Mouse (Mus musculus) embryonic facial prominence, embryonic 15.5 days (tissue): ENCODE data around the gene Cenph. TPM values are rescaled to one million over a fixed set of nuclear protein-coding genes. Genes with fewer than 3 reads are reported as not detected.

Experiments used
- ATAC-seq: fragments of 200-750 bp; cut with Nextera tagmentation; 2 replicates; pipeline ENCODE4 v1.8.0; 2017; ENCODE audit warnings: low read depth, moderate TSS enrichment; ENCODE audit not compliant: insufficient number of reproducible peaks, low FRiP score, low TSS enrichment
- H3K27ac ChIP-seq: fragments of 300-500 bp; sonication (generic); replicated peaks from 2 replicates; pipeline ENCODE4 v1.5.1; 2015; ENCODE audit warnings: mild to moderate bottlenecking, inconsistent platforms
- H3K27me3 ChIP-seq: fragments of 300-500 bp; sonication (generic); 2 replicates; pipeline ENCODE4 v1.6.1; 2015; ENCODE audit warnings: inconsistent platforms
- H3K36me3 ChIP-seq: fragments of 300-500 bp; sonication (generic); 2 replicates; pipeline ENCODE4 v1.6.1; 2015; ENCODE audit warnings: mild to moderate bottlenecking, inconsistent platforms
- H3K4me1 ChIP-seq: fragments of 300-500 bp; sonication (generic); 2 replicates; pipeline ENCODE4 v1.6.1; 2015; ENCODE audit warnings: inconsistent platforms
- H3K4me2 ChIP-seq: fragments of 300-500 bp; sonication (generic); replicated peaks from 2 replicates; pipeline ENCODE4 v1.6.1; 2015; ENCODE audit warnings: mild to moderate bottlenecking, inconsistent platforms
- H3K4me3 ChIP-seq: fragments of 300-500 bp; sonication (generic); replicated peaks from 2 replicates; pipeline ENCODE4 v1.5.1; 2015; ENCODE audit warnings: mild to moderate bottlenecking, inconsistent platforms
- H3K9ac ChIP-seq: fragments of 300-500 bp; sonication (generic); 2 replicates; pipeline ENCODE4 v1.6.1; 2015; ENCODE audit warnings: inconsistent platforms
- H3K9me3 ChIP-seq: fragments of 300-500 bp; sonication (generic); replicated peaks from 2 replicates; pipeline ENCODE4 v1.6.1; 2016; ENCODE audit warnings: inconsistent platforms
- WGBS: fragments of 180-500 bp; shearing (Covaris S2); methylation state at CpG from one replicate; pipeline ENCODE4 v1.1.7; 2015; 5-methylcytosine and 5-hydroxymethylcytosine counted together
- polyA plus RNA-seq: library from polyadenylated mRNA; unstranded; fragments of >200 nt; fragmentation: Nextera tagmentation; extraction: Ambion mirVana; gene quantifications from 2 replicates; pipeline ENCODE4 v1.2.1, GENCODE M21; 2015

Gene Cenph
- polyA plus RNA-seq, 1 experiment from 2014 or later: 29.6 TPM

- Histone ChIP-seq H3K4me2 (no peak overlapping the region), H3K36me3 (peaks cover 37% of the 10 kb centered on the region), H3K4me3 (no peak overlapping the region), H3K9ac (no peak overlapping the region), H3K9me3 (no peaks in the 10 kb centered on the region), H3K4me1 (peaks cover 27% of the 10 kb centered on the region), H3K27ac (no peak overlapping the region), H3K27me3 (no peaks in the 10 kb centered on the region)
- WGBS: 85% methylated on average over 10 of the region's 10 CpGs
- ATAC-seq: no peak
These were observed 50.5 kb downstream of the Cenph start for GRCm38 (mm10) chr13:100725194-100725593.

GRCm38 (mm10) chr13:100724051-100724754, 51.5 kb downstream of the Cenph start:
- peaks cover 42% of the 10 kb centered on the region for H3K36me3 ChIP-seq
- no peak for ATAC-seq
- H3K4me3 ChIP-seq: no peak overlapping the region
- no peaks in the 10 kb centered on the region for H3K9me3 ChIP-seq
- 74% methylated on average over 7 of the region's 7 CpGs for WGBS
- H3K27ac ChIP-seq: no peak overlapping the region
- peaks cover 23% of the 10 kb centered on the region for H3K4me1 ChIP-seq
- no peak overlapping the region for H3K9ac ChIP-seq
- no peak overlapping the region for H3K4me2 ChIP-seq
- no peaks in the 10 kb centered on the region for H3K27me3 ChIP-seq

DNA sequence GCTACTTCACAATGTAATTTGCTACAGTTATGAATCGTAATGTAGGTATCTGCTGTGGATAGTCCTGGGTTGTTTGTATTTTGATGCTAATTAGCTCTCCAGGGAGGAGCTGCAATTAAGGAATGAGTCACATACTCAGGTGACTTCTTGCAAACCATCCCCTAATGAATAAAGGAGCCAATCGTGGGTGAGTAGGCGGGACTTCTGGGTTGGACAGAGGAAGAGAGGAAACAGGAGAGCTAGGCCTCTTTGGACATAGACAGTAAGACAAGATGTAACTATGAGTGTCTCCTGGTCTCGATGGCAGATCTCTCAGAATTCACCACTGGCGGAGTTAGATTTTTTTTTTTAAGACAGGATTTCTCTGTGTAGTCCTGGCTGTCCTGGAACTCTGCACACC, 54.0 kb downstream of the Cenph start:
- peaks cover 46% of the 10 kb centered on the region for H3K36me3 ChIP-seq

GRCm38 (mm10) chr13:100715467-100715866, 60.2 kb downstream of the Cenph start:
- ATAC-seq: no peak
- Histone ChIP-seq H3K27ac (no peak overlapping the region), H3K9ac (no peak overlapping the region), H3K27me3 (no peaks in the 10 kb centered on the region), H3K9me3 (no peaks in the 10 kb centered on the region), H3K36me3 (peaks cover 70% of the 10 kb centered on the region), H3K4me2 (no peak overlapping the region), H3K4me3 (no peak overlapping the region), H3K4me1 (no peaks in the 10 kb centered on the region)
- 88% methylated on average over 6 of the region's 6 CpGs for WGBS

More for the DNA sequence above, 54.0 kb downstream of the Cenph start:
- H3K9me3 ChIP-seq: no peaks in the 10 kb centered on the region
- H3K4me3 ChIP-seq: no peak overlapping the region
- peak; percentile 34; the same call in 1 of the 2 replicates for ATAC-seq
- no peak overlapping the region for H3K9ac ChIP-seq
- no peak overlapping the region for H3K27ac ChIP-seq
- peaks cover 8% of the 10 kb centered on the region for H3K4me1 ChIP-seq
- no peaks in the 10 kb centered on the region for H3K27me3 ChIP-seq
- 86% methylated on average over 5 of the region's 5 CpGs for WGBS
- H3K4me2 ChIP-seq: no peak overlapping the region

Other genes starting within 250 kb of the Cenph start
- gene Ocln, start 223.2 kb downstream of the Cenph start, polyA plus RNA-seq: 12.8 and 15.1 TPM in 2 replicates
- gene Marveld2, start 158.9 kb downstream of the Cenph start, polyA plus RNA-seq: 6.6 and 8.1 TPM in 2 replicates
- 248 and 258 TPM in 2 replicates for gene Ak6, start 124.9 kb downstream of the Cenph start, polyA plus RNA-seq
- 20.3 and 22.1 TPM in 2 replicates for gene Rad17, start 124.8 kb downstream of the Cenph start, polyA plus RNA-seq
- gene Taf9, start 124.3 kb downstream of the Cenph start, polyA plus RNA-seq: 18.3 and 18.8 TPM in 2 replicates
- 3.4 and 3.7 TPM in 2 replicates for gene Ccdc125, start 106.2 kb downstream of the Cenph start, polyA plus RNA-seq
- 89.0 and 89.6 TPM in 2 replicates for gene Cdk7, start 45.0 kb downstream of the Cenph start, polyA plus RNA-seq
- gene Mrps36, start 31.2 kb downstream of the Cenph start, polyA plus RNA-seq: 120 and 122 TPM in 2 replicates
- 167 and 170 TPM in 2 replicates for gene Ccnb1, start 10.7 kb upstream of the Cenph start, polyA plus RNA-seq
- gene Slc30a5, start 57.5 kb upstream of the Cenph start, polyA plus RNA-seq: 57.2 and 60.0 TPM in 2 replicates